Mouse (Mus musculus) neural tube, embryonic 12.5 days (tissue): Measurements from ENCODE around the gene Muc3. TPM values are rescaled to one million over a fixed set of nuclear protein-coding genes. Genes with fewer than 3 reads are reported as not detected.

Experiments used
- ATAC-seq: fragments of 200-750 bp; cut with Nextera tagmentation; 2 replicates; pipeline ENCODE4 v1.8.0; 2017; ENCODE audit warnings: low read depth, mild to moderate bottlenecking, moderate TSS enrichment, moderate library complexity; ENCODE audit not compliant: low FRiP score
- H3K27ac ChIP-seq: fragments of 300-500 bp; sonication (generic); 2 replicates; pipeline ENCODE4 v1.5.1; 2016
- H3K27me3 ChIP-seq: fragments of 300-500 bp; sonication (generic); replicated peaks from 2 replicates; pipeline ENCODE4 v1.6.1; 2016; ENCODE audit warnings: mild to moderate bottlenecking
- H3K36me3 ChIP-seq: fragments of 300-500 bp; sonication (generic); 2 replicates; pipeline ENCODE4 v1.6.1; 2016; ENCODE audit warnings: mild to moderate bottlenecking
- H3K4me1 ChIP-seq: fragments of 300-500 bp; sonication (generic); 2 replicates; pipeline ENCODE4 v1.6.1; 2016
- H3K4me2 ChIP-seq: fragments of 300-500 bp; sonication (generic); replicated peaks from 2 replicates; pipeline ENCODE4 v1.6.1; 2016; ENCODE audit warnings: mild to moderate bottlenecking
- H3K4me3 ChIP-seq: fragments of 300-500 bp; sonication (generic); 2 replicates; pipeline ENCODE4 v1.5.1; 2016
- H3K9ac ChIP-seq: fragments of 300-500 bp; sonication (generic); 2 replicates; pipeline ENCODE4 v1.6.1; 2016; ENCODE audit warnings: mild to moderate bottlenecking
- H3K9me3 ChIP-seq: fragments of 300-500 bp; sonication (generic); 2 replicates; pipeline ENCODE4 v1.6.1; 2016; ENCODE audit warnings: mild to moderate bottlenecking
- WGBS: fragments of 180-500 bp; shearing (Covaris S2); methylation state at CpG from one replicate; pipeline ENCODE4 v1.1.7; 2016; 5-methylcytosine and 5-hydroxymethylcytosine counted together
- polyA plus RNA-seq: library from polyadenylated mRNA; unstranded; fragments of >200 nt; fragmentation: Nextera tagmentation; extraction: Ambion mirVana; gene quantifications from 2 replicates; pipeline ENCODE4 v1.2.1, GENCODE M21; 2016

Muc3 gene
- polyA plus RNA-seq, 1 experiment from 2014 or later = not detected

GRCm38 (mm10) chr5:137161853-137162252, 12.7 kb upstream of the Muc3 start:
- Histone ChIP-seq H3K27ac (no peak overlapping the region), H3K4me2 (no peak overlapping the region)

GRCm38 (mm10) chr5:137159461-137159860, 10.3 kb upstream of the Muc3 start:
- WGBS = 34% methylated on average over 11 of the region's 11 CpGs
- Histone ChIP-seq H3K27me3 (no peaks in the 10 kb centered on the region), H3K36me3 (no peaks in the 10 kb centered on the region), H3K4me3 (no peak overlapping the region), H3K4me1 (no peaks in the 10 kb centered on the region), H3K4me2 (no peak overlapping the region), H3K27ac (no peak overlapping the region), H3K9me3 (peaks cover 24% of the 10 kb centered on the region), H3K9ac (no peak overlapping the region)
- ATAC-seq = no peak

More at GRCm38 (mm10) chr5:137161853-137162252, 12.7 kb upstream of the Muc3 start:
- H3K9me3 ChIP-seq = peaks cover 14% of the 10 kb centered on the region; the same call in 1 of the 2 replicates
- no peaks in the 10 kb centered on the region for H3K27me3 ChIP-seq
- H3K4me1 ChIP-seq = no peaks in the 10 kb centered on the region
- H3K4me3 ChIP-seq = no peak overlapping the region
- no peak for ATAC-seq
- no peak overlapping the region for H3K9ac ChIP-seq
- H3K36me3 ChIP-seq = no peaks in the 10 kb centered on the region
- 80% methylated on average over 4 of the region's 4 CpGs for WGBS

DNA sequence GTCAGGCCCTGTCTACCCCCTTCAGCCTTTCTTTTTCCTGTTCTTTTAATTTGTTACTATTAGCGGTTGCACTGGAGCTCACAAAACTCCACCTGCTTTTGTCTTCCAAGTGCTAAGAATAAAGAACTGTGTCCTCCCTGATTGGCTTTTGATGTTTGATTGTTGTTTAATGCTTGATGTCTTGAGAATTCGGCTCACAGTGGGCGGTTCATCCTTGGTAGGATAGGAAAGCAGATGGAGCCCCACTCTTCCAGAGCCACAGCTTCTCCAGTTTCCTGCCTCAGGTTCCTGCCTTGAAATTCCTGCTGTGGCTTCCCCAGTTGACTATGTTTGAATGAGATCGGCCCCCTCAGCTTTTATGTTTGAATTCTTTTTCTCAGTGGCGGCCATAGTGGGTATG, 4.2 kb upstream of the Muc3 start:
- ATAC-seq = no peak
- Histone ChIP-seq H3K4me2 (no peak overlapping the region), H3K36me3 (no peaks in the 10 kb centered on the region), H3K9me3 (peaks cover 52% of the 10 kb centered on the region), H3K27me3 (no peaks in the 10 kb centered on the region), H3K4me1 (no peaks in the 10 kb centered on the region), H3K27ac (no peak overlapping the region), H3K9ac (no peak overlapping the region), H3K4me3 (no peak overlapping the region)
- 88% methylated on average over 5 of the region's 5 CpGs for WGBS

DNA sequence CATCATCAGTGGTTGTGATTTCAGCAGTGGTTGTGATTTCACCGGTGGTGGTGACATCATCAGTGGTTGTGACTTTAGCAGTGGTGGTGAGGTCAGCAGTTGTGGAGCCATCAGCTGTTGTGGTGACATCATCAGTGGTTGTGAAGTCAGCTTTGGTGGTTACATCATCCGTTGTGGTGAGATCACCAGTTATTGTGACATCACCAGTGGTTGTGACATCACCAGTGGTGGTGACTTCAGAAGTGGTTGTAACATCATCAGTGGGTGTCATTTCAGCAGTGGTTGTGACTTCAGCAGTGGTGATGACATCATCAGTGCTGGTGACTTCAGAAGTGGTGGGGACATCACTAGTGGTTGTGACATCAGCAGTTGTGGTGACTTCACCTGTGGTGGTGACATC, 3.5 kb upstream of the Muc3 start:
- no peaks in the 10 kb centered on the region for H3K4me1 ChIP-seq

GRCm38 (mm10) chr5:137140836-137141235, 8.3 kb downstream of the Muc3 start:
- no peaks in the 10 kb centered on the region for H3K27me3 ChIP-seq
- H3K4me2 ChIP-seq = no peak overlapping the region
- no peaks in the 10 kb centered on the region for H3K36me3 ChIP-seq
- H3K9me3 ChIP-seq = peaks cover 8% of the 10 kb centered on the region
- H3K4me1 ChIP-seq = no peaks in the 10 kb centered on the region
- H3K9ac ChIP-seq = no peak overlapping the region
- no peak overlapping the region for H3K27ac ChIP-seq
- WGBS = 48% methylated on average over 3 of the region's 3 CpGs
- no peak overlapping the region for H3K4me3 ChIP-seq
- ATAC-seq = no peak

More for the DNA sequence above, 3.5 kb upstream of the Muc3 start:
- H3K4me3 ChIP-seq = no peak overlapping the region
- no peak overlapping the region for H3K27ac ChIP-seq
- H3K4me2 ChIP-seq = no peak overlapping the region
- H3K36me3 ChIP-seq = no peaks in the 10 kb centered on the region
- ATAC-seq = no peak
- H3K9ac ChIP-seq = no peak overlapping the region
- peaks cover 51% of the 10 kb centered on the region for H3K9me3 ChIP-seq
- H3K27me3 ChIP-seq = no peaks in the 10 kb centered on the region
- WGBS = 58% methylated on average over 2 of the region's 2 CpGs

DNA sequence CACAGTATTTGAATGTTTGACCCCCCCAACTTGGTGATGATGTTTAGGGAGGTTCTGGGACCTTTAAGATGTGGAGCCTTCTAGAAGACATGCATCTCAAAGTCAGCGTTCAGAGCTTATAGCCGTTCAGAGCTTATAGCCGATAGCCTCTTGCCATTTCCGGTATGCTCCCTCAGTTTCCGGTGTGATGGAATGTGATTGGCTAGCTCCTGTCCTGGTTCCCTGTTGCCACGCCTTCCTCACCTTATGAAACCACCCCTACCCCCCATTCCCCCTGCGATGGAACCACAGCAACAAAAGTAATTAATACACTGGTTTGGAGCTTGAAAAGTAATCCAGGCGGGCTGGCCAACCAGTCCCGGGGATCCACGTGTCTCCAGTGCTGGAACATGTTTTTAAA, 10.1 kb downstream of the Muc3 start:
- no peaks in the 10 kb centered on the region for H3K4me1 ChIP-seq
- no peak overlapping the region for H3K27ac ChIP-seq
- H3K9ac ChIP-seq = no peak overlapping the region
- ATAC-seq = no peak
- no peak overlapping the region for H3K4me2 ChIP-seq
- H3K9me3 ChIP-seq = peaks cover 8% of the 10 kb centered on the region
- H3K27me3 ChIP-seq = no peaks in the 10 kb centered on the region
- no peaks in the 10 kb centered on the region for H3K36me3 ChIP-seq
- 87% methylated on average over 10 of the region's 10 CpGs for WGBS
- no peak overlapping the region for H3K4me3 ChIP-seq

- no peaks in the 10 kb centered on the region for H3K36me3 ChIP-seq
- WGBS = 42% methylated on average over 11 of the region's 11 CpGs
- no peak overlapping the region for H3K9ac ChIP-seq
- no peak overlapping the region for H3K4me3 ChIP-seq
- no peak for ATAC-seq
- H3K4me2 ChIP-seq = no peak overlapping the region
- H3K4me1 ChIP-seq = no peaks in the 10 kb centered on the region
- peaks cover 8% of the 10 kb centered on the region for H3K9me3 ChIP-seq
- H3K27ac ChIP-seq = no peak overlapping the region
- H3K27me3 ChIP-seq = no peaks in the 10 kb centered on the region
These were observed 14.2 kb downstream of the Muc3 start for GRCm38 (mm10) chr5:137134959-137135358.

DNA sequence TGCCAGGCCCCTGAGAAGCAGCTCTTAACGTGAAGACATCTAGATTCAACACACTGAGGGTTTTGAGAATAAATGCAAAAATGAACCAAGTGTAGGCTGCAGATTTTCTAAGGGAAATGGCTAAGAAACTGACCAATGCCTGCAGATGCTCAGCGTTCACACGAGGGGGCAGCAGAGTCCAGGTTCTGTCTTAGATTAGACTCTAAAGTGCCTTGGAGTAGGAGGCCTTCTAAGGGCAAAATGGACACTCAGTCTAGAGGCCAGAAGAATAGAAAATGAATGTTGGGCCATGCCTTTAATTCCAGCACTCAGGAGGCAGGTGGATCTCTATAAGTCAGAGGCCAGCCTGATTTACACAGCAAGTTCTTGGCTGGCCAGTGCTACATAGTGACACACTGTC, 17.6 kb downstream of the Muc3 start:
- H3K27ac ChIP-seq = no peak overlapping the region
- no peaks in the 10 kb centered on the region for H3K36me3 ChIP-seq
- 2% methylated on average over 3 of the region's 3 CpGs for WGBS
- H3K9ac ChIP-seq = no peak overlapping the region
- no peak overlapping the region for H3K4me3 ChIP-seq
- peaks cover 1% of the 10 kb centered on the region; the same call in 1 of the 2 replicates for H3K9me3 ChIP-seq
- no peak for ATAC-seq
- no peak overlapping the region for H3K4me2 ChIP-seq
- 0 out of 2 replicates have a peak, but pooled peaks cover 4% of the 10 kb centered on the region for H3K4me1 ChIP-seq
- H3K27me3 ChIP-seq = 0 out of 2 replicates have a peak, but pooled peaks cover 3% of the 10 kb centered on the region

DNA sequence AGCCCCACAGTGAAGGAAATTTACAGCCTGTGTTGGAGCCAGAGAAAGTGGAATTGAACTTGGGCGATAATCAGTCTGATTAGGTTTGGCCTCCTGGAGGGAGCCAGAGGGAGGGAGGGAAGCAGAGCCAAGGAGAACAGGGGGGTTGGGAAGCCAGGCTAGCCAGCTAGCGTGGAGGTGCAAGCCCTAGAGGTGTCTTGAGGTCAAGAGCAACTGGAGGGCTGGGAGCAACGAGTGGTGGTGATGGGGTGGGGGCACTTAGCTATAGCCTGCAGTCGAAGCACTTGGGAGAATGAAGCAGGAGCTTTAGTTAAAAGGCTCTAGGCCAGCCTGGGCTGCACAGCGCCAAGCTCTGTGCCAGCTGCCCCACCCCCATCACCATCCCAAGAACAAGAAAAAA, 19.8 kb downstream of the Muc3 start:
- Histone ChIP-seq H3K9ac (peak overlapping the region; percentile 42; the same call in 1 of the 2 replicates), H3K27me3 (0 out of 2 replicates have a peak, but pooled peaks cover 3% of the 10 kb centered on the region), H3K4me3 (no peak overlapping the region), H3K27ac (no peak overlapping the region), H3K4me2 (no peak overlapping the region; the same call in 1 of the 2 replicates), H3K9me3 (no peaks in the 10 kb centered on the region), H3K36me3 (no peaks in the 10 kb centered on the region), H3K4me1 (0 out of 2 replicates have a peak, but pooled peaks cover 4% of the 10 kb centered on the region)
- WGBS = 30% methylated on average over 5 of the region's 5 CpGs
- ATAC-seq = no peak

- no peak overlapping the region for H3K9ac ChIP-seq
- H3K9me3 ChIP-seq = no peaks in the 10 kb centered on the region
- H3K4me3 ChIP-seq = no peak overlapping the region
- 0 out of 2 replicates have a peak, but pooled peaks cover 3% of the 10 kb centered on the region for H3K27me3 ChIP-seq
- no peak for ATAC-seq
- 0 out of 2 replicates have a peak, but pooled peaks cover 6% of the 10 kb centered on the region for H3K4me1 ChIP-seq
- H3K4me2 ChIP-seq = no peak overlapping the region
- no peak overlapping the region for H3K27ac ChIP-seq
- no peaks in the 10 kb centered on the region for H3K36me3 ChIP-seq
- WGBS = 91% methylated on average over 4 of the region's 4 CpGs
These were observed 25.6 kb downstream of the Muc3 start for GRCm38 (mm10) chr5:137123516-137123915.

DNA sequence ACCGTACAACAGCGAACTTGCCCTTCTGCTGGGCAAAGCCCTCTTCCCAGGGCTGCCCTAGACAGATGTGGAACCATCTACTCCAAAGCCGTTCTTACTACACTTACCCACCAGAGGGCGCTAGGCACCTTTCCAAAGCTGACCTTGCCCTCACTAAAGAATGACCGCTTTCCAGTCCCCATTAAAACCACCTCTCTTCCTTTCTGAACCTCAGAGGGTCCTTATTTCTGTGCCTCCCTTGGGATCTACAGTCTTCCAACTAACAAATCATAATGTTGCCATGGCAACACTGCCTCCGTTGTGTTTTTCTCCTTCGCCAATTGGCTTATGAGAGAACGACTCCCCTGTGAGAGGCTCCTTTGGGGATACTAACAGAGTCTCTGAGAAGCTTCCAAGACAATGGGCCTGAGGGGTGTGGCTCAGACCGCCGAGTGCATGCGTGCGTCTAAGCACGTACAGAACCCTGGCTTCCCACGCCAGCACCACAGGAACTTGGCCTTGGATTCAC, 26.4 kb downstream of the Muc3 start:
- no peaks in the 10 kb centered on the region for H3K36me3 ChIP-seq
- ATAC-seq = peak; percentile 74
- no peak overlapping the region for H3K4me3 ChIP-seq
- WGBS = 8% methylated on average over 14 of the region's 14 CpGs
- no peak overlapping the region; the same call in 1 of the 2 replicates for H3K27ac ChIP-seq
- no peak overlapping the region for H3K9ac ChIP-seq
- 0 out of 2 replicates have a peak, but pooled peaks cover 6% of the 10 kb centered on the region for H3K4me1 ChIP-seq
- no peaks in the 10 kb centered on the region for H3K9me3 ChIP-seq
- H3K27me3 ChIP-seq = no peaks in the 10 kb centered on the region
- peak overlapping the region; percentile 32; the same call in 1 of the 2 replicates for H3K4me2 ChIP-seq

DNA sequence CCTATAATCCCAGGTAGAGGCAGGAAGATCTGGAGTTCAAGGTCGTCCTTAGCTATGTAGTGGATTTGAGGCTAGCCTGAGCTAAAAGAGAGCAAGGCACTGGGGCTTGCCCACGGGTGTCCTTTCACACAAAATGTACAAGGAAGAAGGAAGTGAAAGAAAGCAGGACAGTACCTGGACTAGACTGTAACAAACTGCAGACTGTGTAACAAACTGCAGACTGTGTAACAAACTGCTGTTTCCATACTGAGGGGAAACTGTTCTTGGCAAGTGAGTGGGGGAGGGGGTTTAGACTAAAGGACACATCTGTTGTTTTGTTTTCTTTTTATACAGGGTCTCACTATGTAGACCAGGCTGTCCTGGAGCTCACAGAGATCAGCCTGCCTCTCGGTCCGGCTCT, 27.8 kb downstream of the Muc3 start:
- Histone ChIP-seq H3K9me3 (no peaks in the 10 kb centered on the region), H3K27ac (no peak overlapping the region), H3K4me3 (no peak overlapping the region), H3K4me2 (no peak overlapping the region), H3K9ac (no peak overlapping the region), H3K4me1 (peaks cover 10% of the 10 kb centered on the region; the same call in 1 of the 2 replicates), H3K36me3 (no peaks in the 10 kb centered on the region), H3K27me3 (no peaks in the 10 kb centered on the region)
- 85% methylated on average over 4 of the region's 4 CpGs for WGBS
- ATAC-seq = no peak

GRCm38 (mm10) chr5:137118878-137119277, 30.2 kb downstream of the Muc3 start:
- H3K4me1 ChIP-seq = peaks cover 16% of the 10 kb centered on the region
- no peak overlapping the region for H3K27ac ChIP-seq
- no peak for ATAC-seq
- no peaks in the 10 kb centered on the region for H3K27me3 ChIP-seq
- no peak overlapping the region for H3K4me3 ChIP-seq
- H3K36me3 ChIP-seq = peaks cover 4% of the 10 kb centered on the region; the same call in 1 of the 2 replicates
- H3K4me2 ChIP-seq = no peak overlapping the region
- no peaks in the 10 kb centered on the region for H3K9me3 ChIP-seq
- H3K9ac ChIP-seq = no peak overlapping the region
- WGBS = 79% methylated on average over 4 of the region's 4 CpGs
